In the genomic region with DNA sequence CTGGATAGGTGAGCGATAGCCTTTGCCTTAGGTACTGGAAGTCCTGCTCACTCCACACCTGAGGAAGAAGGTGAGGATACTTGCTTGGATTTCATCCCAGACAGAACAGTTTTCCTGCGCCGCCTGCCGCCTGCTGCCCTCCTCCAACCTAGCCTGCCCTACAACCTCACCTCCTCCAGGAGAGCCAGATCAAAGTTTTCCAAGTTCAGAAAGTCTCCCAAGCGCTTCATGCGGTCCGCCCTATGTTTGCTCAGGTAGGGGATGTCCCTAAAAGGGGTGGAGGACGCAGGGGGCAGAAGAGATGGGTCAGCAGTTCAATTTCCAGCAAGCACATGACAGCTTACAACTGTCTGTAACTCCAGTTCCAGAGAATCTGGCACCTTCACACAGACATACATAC, we compare ENCODE assay signal across 8 mouse cellular contexts. TPM values are rescaled to one million over a fixed set of nuclear protein-coding genes. Genes with fewer than 3 reads are reported as not detected.
DNase-seq lines count a peak whose midpoint lies in the region; ATAC-seq and TF ChIP-seq lines count a peak whose summit lies in the region.

No protein-coding gene starts in this region.

- H3K4me3 ChIP-seq in lung, adult 2 months (replicated peaks; ENCODE audit: extremely low read depth, low read depth, low read length) = peak overlapping the region; percentile 45
- H3K4me3 ChIP-seq in heart, postnatal 0 days (ENCODE audit: low read depth, low read length) = peak overlapping the region; percentile 84
- peak overlapping the region; percentile 73 for H3K4me3 ChIP-seq in limb, embryonic 10.5 days
- H3K4me3 ChIP-seq in neural tube, embryonic 14.5 days (ENCODE audit: low read depth, low read length) = peak overlapping the region; percentile 65

- TF ChIP-seq EP300 in heart, postnatal 0 days (IDR thresholded peaks at IDR 0.05; ENCODE audit: low read depth) = no peak

- intact Hi-C loops in left cerebral cortex, postnatal 25 days (cut with DNase I) = no loop called here

- DNase-seq in lung, adult 2 months = peak; percentile 28
- DNase-seq in lung, adult 18-20 months = no peak
- no peak for DNase-seq in heart, postnatal 0 days (ENCODE audit: low spot score)
- DNase-seq in limb, embryonic 10.5 days (ENCODE audit: low spot score) = peak; percentile 42
- no peak for DNase-seq in cerebellum, postnatal 4 days (ENCODE audit: low spot score in 2 of 2)
- DNase-seq in left cerebral cortex, postnatal 25 days (ENCODE audit: low spot score in 2 of 2) = no peak

- H3K4me1 ChIP-seq in lung, adult 2 months (ENCODE audit: control insufficient read depth, insufficient read depth, low read length) = peaks cover 14% of the 10 kb centered on the region
- peaks cover 15% of the 10 kb centered on the region for H3K4me1 ChIP-seq in heart, postnatal 0 days (ENCODE audit: control insufficient read depth, insufficient read depth)
- H3K4me1 ChIP-seq in limb, embryonic 10.5 days = peaks cover 18% of the 10 kb centered on the region
- peaks cover 3% of the 10 kb centered on the region; the same call in 1 of the 2 replicates for H3K4me1 ChIP-seq in neural tube, embryonic 14.5 days (ENCODE audit: control insufficient read depth, insufficient read depth, low read length)

- TF ChIP-seq POLR2A in lung, adult 2 months (IDR thresholded peaks at IDR 0.05; ENCODE audit: borderline replicate concordance, extremely low read depth, low read depth, low read length) = no peak

- peak overlapping the region; percentile 95 for H3K4me2 ChIP-seq in heart, postnatal 0 days (ENCODE audit: low read depth, low read length)
- peak overlapping the region; percentile 89 for H3K4me2 ChIP-seq in neural tube, embryonic 14.5 days (ENCODE audit: low read depth, low read length)

- no peaks in the 10 kb centered on the region for H3K27me3 ChIP-seq in heart, postnatal 0 days (ENCODE audit: control insufficient read depth, insufficient read depth, low read length)
- no peaks in the 10 kb centered on the region for H3K27me3 ChIP-seq in limb, embryonic 10.5 days (ENCODE audit: low read depth, poor library complexity, severe bottlenecking)
- no peaks in the 10 kb centered on the region for H3K27me3 ChIP-seq in neural tube, embryonic 14.5 days (ENCODE audit: control insufficient read depth, insufficient read depth, low read length)

- TF ChIP-seq CTCF in lung, adult 2 months (IDR thresholded peaks at IDR 0.05; ENCODE audit: insufficient read depth, low read length) = no peak
- no peak for TF ChIP-seq CTCF in heart, postnatal 0 days (IDR thresholded peaks at IDR 0.05; ENCODE audit: low read depth)

- ATAC-seq in heart, postnatal 0 days (ENCODE audit: insufficient read depth, low read depth) = no peak
- ATAC-seq in neural tube, embryonic 14.5 days (ENCODE audit: low read depth) = peak; percentile 7; the same call in 1 of the 2 replicates
- no peak for ATAC-seq in megakaryocyte-erythroid progenitor cell, adult 5-6 weeks (replicated peaks; ENCODE audit: low FRiP score, low TSS enrichment, poor library complexity, severe bottlenecking)

- peak overlapping the region; percentile 86 for H3K27ac ChIP-seq in heart, postnatal 0 days (ENCODE audit: low read depth)
- peak overlapping the region; percentile 92; the same call in 1 of the 2 replicates for H3K27ac ChIP-seq in limb, embryonic 10.5 days
- H3K27ac ChIP-seq in neural tube, embryonic 14.5 days (ENCODE audit: low read depth, low read length) = no peak overlapping the region

- WGBS in lung, adult 2 months = 28% methylated on average over 8 of the region's 8 CpGs
- 18% methylated on average over 8 of the region's 8 CpGs for WGBS in heart, postnatal 0 days
- 31% methylated on average over 8 of the region's 8 CpGs for WGBS in limb, embryonic 10.5 days
- WGBS in neural tube, embryonic 14.5 days = 39% methylated on average over 8 of the region's 8 CpGs

- peaks cover 40% of the 10 kb centered on the region for H3K36me3 ChIP-seq in heart, postnatal 0 days (replicated peaks; ENCODE audit: control insufficient read depth, insufficient read depth, low read length)
- H3K36me3 ChIP-seq in limb, embryonic 10.5 days = peaks cover 44% of the 10 kb centered on the region
- peaks cover 13% of the 10 kb centered on the region; the same call in 1 of the 2 replicates for H3K36me3 ChIP-seq in neural tube, embryonic 14.5 days (ENCODE audit: control insufficient read depth, insufficient read depth, low read length)

- H3K9me3 ChIP-seq in heart, postnatal 0 days (replicated peaks; ENCODE audit: control insufficient read depth, low read length) = no peaks in the 10 kb centered on the region
- no peaks in the 10 kb centered on the region for H3K9me3 ChIP-seq in limb, embryonic 10.5 days (replicated peaks)
- no peaks in the 10 kb centered on the region for H3K9me3 ChIP-seq in neural tube, embryonic 14.5 days (ENCODE audit: control insufficient read depth, low read length)

- H3K9ac ChIP-seq in heart, postnatal 0 days (replicated peaks; ENCODE audit: low read depth, low read length) = peak overlapping the region; percentile 85
- peak overlapping the region; percentile 64 for H3K9ac ChIP-seq in neural tube, embryonic 14.5 days (replicated peaks; ENCODE audit: low read depth, low read length)

RNA-seq across cellular contexts. Expression of gene Smpd2, which starts 0.9 kb away (rescaled TPM):
- 67.9 and 72.7 TPM in 2 replicates for polyA plus RNA-seq in lung, adult 2 months (2012; rRNA removed)
- 91.6 and 105 TPM in 2 replicates for total RNA-seq in heart, postnatal 0 days (2014; rRNA removed; ENCODE audit: low replicate concordance)
- 72.4 TPM in 2 replicates for polyA plus RNA-seq in heart, postnatal 0 days (2015; fragmentation: Nextera tagmentation; extraction: Ambion mirVana)
- polyA plus RNA-seq in limb, embryonic 10.5 days (2016; fragmentation: Nextera tagmentation; extraction: Ambion mirVana) = 62.7 TPM in 2 replicates
- 30.6 and 34.3 TPM in 2 replicates for polyA plus RNA-seq in neural tube, embryonic 14.5 days (2014; fragmentation: Nextera tagmentation; extraction: Ambion mirVana)
- 1.6 and 2.1 TPM in 2 replicates for total RNA-seq in megakaryocyte-erythroid progenitor cell, adult 5-6 weeks (2014; fragmentation: Nextera tagmentation)
- total RNA-seq in megakaryocyte-erythroid progenitor cell, adult 5-6 weeks (2017) = 3.1 and 3.2 TPM in 2 replicates
- total RNA-seq in left cerebral cortex, postnatal 25 days (2021) = 10 to 100 TPM; 17.6 to 18.5 TPM

RNA-seq across cellular contexts. Expression of gene Ppil6, which starts 0.9 kb away (rescaled TPM):
- 2.4 and 4.2 TPM in 2 replicates for polyA plus RNA-seq in lung, adult 2 months (2012; rRNA removed)
- 4.5 TPM in 1 of 2 replicates, not detected in the other for total RNA-seq in heart, postnatal 0 days (2014; rRNA removed; ENCODE audit: low replicate concordance)
- polyA plus RNA-seq in heart, postnatal 0 days (2015; fragmentation: Nextera tagmentation; extraction: Ambion mirVana) = 5.9 and 6.5 TPM in 2 replicates
- polyA plus RNA-seq in limb, embryonic 10.5 days (2016; fragmentation: Nextera tagmentation; extraction: Ambion mirVana) = 0.36 and 0.95 TPM in 2 replicates
- polyA plus RNA-seq in neural tube, embryonic 14.5 days (2014; fragmentation: Nextera tagmentation; extraction: Ambion mirVana) = 1.7 and 3.5 TPM in 2 replicates
- total RNA-seq in megakaryocyte-erythroid progenitor cell, adult 5-6 weeks (2014; fragmentation: Nextera tagmentation) = 0.84 TPM in 1 of 2 replicates, not detected in the other
- not detected in 2 replicates for total RNA-seq in megakaryocyte-erythroid progenitor cell, adult 5-6 weeks (2017)
- total RNA-seq in left cerebral cortex, postnatal 25 days (2021) = 1 to 10 TPM; 7.4 to 9.5 TPM

RNA-seq across cellular contexts. Expression of gene Mical1, which starts 13.2 kb away (rescaled TPM):
- 56.3 and 70.7 TPM in 2 replicates for polyA plus RNA-seq in lung, adult 2 months (2012; rRNA removed)
- 33.1 and 60.4 TPM in 2 replicates for total RNA-seq in heart, postnatal 0 days (2014; rRNA removed; ENCODE audit: low replicate concordance)
- polyA plus RNA-seq in heart, postnatal 0 days (2015; fragmentation: Nextera tagmentation; extraction: Ambion mirVana) = 33.0 and 36.1 TPM in 2 replicates
- 40.2 and 43.8 TPM in 2 replicates for polyA plus RNA-seq in limb, embryonic 10.5 days (2016; fragmentation: Nextera tagmentation; extraction: Ambion mirVana)
- polyA plus RNA-seq in neural tube, embryonic 14.5 days (2014; fragmentation: Nextera tagmentation; extraction: Ambion mirVana) = 19.8 and 31.9 TPM in 2 replicates
- 2.6 and 19.8 TPM in 2 replicates for total RNA-seq in megakaryocyte-erythroid progenitor cell, adult 5-6 weeks (2014; fragmentation: Nextera tagmentation)
- 1.9 and 14.4 TPM in 2 replicates for total RNA-seq in megakaryocyte-erythroid progenitor cell, adult 5-6 weeks (2017)
- 10 to 100 TPM; 19.5 to 20.2 TPM for total RNA-seq in left cerebral cortex, postnatal 25 days (2021)

RNA-seq across cellular contexts. Expression of gene Cd164, which starts 29.9 kb away (rescaled TPM):
- 93.4 and 131 TPM in 2 replicates for polyA plus RNA-seq in lung, adult 2 months (2012; rRNA removed)
- 76.0 and 113 TPM in 2 replicates for total RNA-seq in heart, postnatal 0 days (2014; rRNA removed; ENCODE audit: low replicate concordance)
- 131 and 138 TPM in 2 replicates for polyA plus RNA-seq in heart, postnatal 0 days (2015; fragmentation: Nextera tagmentation; extraction: Ambion mirVana)
- polyA plus RNA-seq in limb, embryonic 10.5 days (2016; fragmentation: Nextera tagmentation; extraction: Ambion mirVana) = 131 and 146 TPM in 2 replicates
- 44.6 and 65.9 TPM in 2 replicates for polyA plus RNA-seq in neural tube, embryonic 14.5 days (2014; fragmentation: Nextera tagmentation; extraction: Ambion mirVana)
- total RNA-seq in megakaryocyte-erythroid progenitor cell, adult 5-6 weeks (2014; fragmentation: Nextera tagmentation) = 100 and 107 TPM in 2 replicates
- 96.6 and 142 TPM in 2 replicates for total RNA-seq in megakaryocyte-erythroid progenitor cell, adult 5-6 weeks (2017)
- 10 to 100 TPM; 59.5 to 61.3 TPM for total RNA-seq in left cerebral cortex, postnatal 25 days (2021)

RNA-seq across cellular contexts. Expression of gene Zbtb24, which starts 39.1 kb away (rescaled TPM):
- 13.1 and 14.5 TPM in 2 replicates for polyA plus RNA-seq in lung, adult 2 months (2012; rRNA removed)
- total RNA-seq in heart, postnatal 0 days (2014; rRNA removed; ENCODE audit: low replicate concordance) = 7.7 and 15.6 TPM in 2 replicates
- 10.7 and 11.6 TPM in 2 replicates for polyA plus RNA-seq in heart, postnatal 0 days (2015; fragmentation: Nextera tagmentation; extraction: Ambion mirVana)
- 17.2 and 21.5 TPM in 2 replicates for polyA plus RNA-seq in limb, embryonic 10.5 days (2016; fragmentation: Nextera tagmentation; extraction: Ambion mirVana)
- polyA plus RNA-seq in neural tube, embryonic 14.5 days (2014; fragmentation: Nextera tagmentation; extraction: Ambion mirVana) = 16.9 and 20.0 TPM in 2 replicates
- 8.9 and 9.9 TPM in 2 replicates for total RNA-seq in megakaryocyte-erythroid progenitor cell, adult 5-6 weeks (2014; fragmentation: Nextera tagmentation)
- 11.8 and 21.9 TPM in 2 replicates for total RNA-seq in megakaryocyte-erythroid progenitor cell, adult 5-6 weeks (2017)
- 10 to 100 TPM; 17.4 to 20.0 TPM for total RNA-seq in left cerebral cortex, postnatal 25 days (2021)

Comparison
In these comparisons a context has a peak if more than half of its experiments do, and no peak if none do; other contexts are left out.
1. DNase-seq: peak in lung, adult 2 months (single experiment) and limb, embryonic 10.5 days (single experiment); none in lung, adult 18-20 months (0 of 2), heart, postnatal 0 days (single experiment), cerebellum, postnatal 4 days (0 of 2) and left cerebral cortex, postnatal 25 days (0 of 2).
2. Peak in every context shown above with its lines, with median percentiles within 50 percentile points of each other: H3K4me3 ChIP-seq.